8 mouse cellular contexts compared by ENCODE assay signal in the genomic region with DNA sequence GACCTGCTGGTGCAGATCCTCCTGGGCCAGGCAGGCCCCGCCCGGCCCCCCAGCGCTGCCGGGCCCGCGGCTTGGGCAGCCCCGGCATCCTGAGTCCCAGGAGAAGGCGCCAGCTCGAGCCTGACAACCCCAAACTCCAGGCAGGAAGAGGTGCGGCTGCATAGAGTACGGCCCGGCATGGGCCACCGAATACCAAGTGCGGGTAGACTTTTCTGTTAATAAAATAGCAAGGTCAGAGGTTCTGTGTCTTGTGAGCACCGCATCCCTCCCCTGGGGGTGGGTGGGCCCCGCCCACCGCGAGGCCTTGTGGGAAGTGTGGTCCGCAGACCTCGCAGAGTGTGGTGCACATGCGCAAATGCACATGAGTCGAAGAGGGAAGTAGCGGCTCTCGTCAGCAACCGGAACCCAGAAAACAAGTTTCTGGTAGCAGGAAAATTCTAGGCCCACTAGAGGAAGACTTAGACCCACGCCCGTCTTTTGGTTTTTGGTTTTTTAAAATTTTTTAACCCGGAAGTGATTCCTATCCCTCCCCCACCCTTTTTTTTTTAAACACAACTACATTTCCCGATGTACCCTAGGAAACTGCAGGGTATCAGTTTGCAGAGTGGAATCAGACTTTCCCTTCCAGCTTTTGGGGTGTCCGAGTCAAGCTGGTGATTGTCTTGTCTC. TPM values are rescaled to one million over a fixed set of nuclear protein-coding genes. Genes with fewer than 3 reads are reported as not detected.
DNase-seq lines count a peak whose midpoint lies in the region; ATAC-seq and TF ChIP-seq lines count a peak whose summit lies in the region.

No protein-coding gene starts in this region.

- TF ChIP-seq CTCF in cortical plate, adult 2 months (IDR thresholded peaks at IDR 0.05; ENCODE audit: extremely low read depth, insufficient read depth, low read length): no peak

- peaks cover 5% of the 10 kb centered on the region for H3K4me1 ChIP-seq in cortical plate, adult 2 months (ENCODE audit: control insufficient read depth, insufficient read depth, low read length)

- peak; percentile 95 for ATAC-seq in activated CD4-positive, CD25-positive, alpha-beta regulatory T cell, adult 4 months
- ATAC-seq in megakaryocyte progenitor cell, adult 5-6 weeks (replicated peaks; ENCODE audit: poor library complexity): peak; percentile 99

- peak overlapping the region; percentile 52 for H3K27ac ChIP-seq in cortical plate, adult 2 months (ENCODE audit: insufficient read depth, low read length)

- peak; percentile 93 for DNase-seq in gastrocnemius, postnatal 10 days
- DNase-seq in induced T-regulatory cell, adult 2 months (ENCODE audit: low read depth): peak; percentile 98
- DNase-seq in left cerebral cortex, adult 9 months (ENCODE audit: low spot score in 2 of 2): peak; percentile 84 to 93
- DNase-seq in right cerebral cortex, postnatal 14 days: peak; percentile 88
- DNase-seq in urinary bladder, postnatal 36 days (ENCODE audit: low spot score in 2 of 2): peak; percentile 87 to 94

- TF ChIP-seq POLR2A in cortical plate, adult 2 months (IDR thresholded peaks at IDR 0.05; ENCODE audit: extremely low read depth, insufficient read depth, low read length): peak; percentile 74

- H3K4me3 ChIP-seq in cortical plate, adult 2 months (ENCODE audit: insufficient read depth, low read length): peak overlapping the region; percentile 67

RNA-seq across cellular contexts. Expression of gene 1700067K01Rik, which starts 3.4 kb away (rescaled TPM):
- under 1 TPM in 1 of 2 experiments, not detected in 1; 0.95 TPM for polyA plus RNA-seq in activated CD4-positive, CD25-positive, alpha-beta regulatory T cell, adult 4 months (2017; shearing (Covaris generic))
- 0.13 and 0.21 TPM in 2 replicates for polyA plus RNA-seq in cortical plate, adult 2 months (2012; rRNA removed)
- total RNA-seq in gastrocnemius, postnatal 10 days (2021): under 1 TPM in 1 of 2 experiments, not detected in 1; 0.47 TPM
- 0.67 TPM in 1 of 2 replicates, not detected in the other for total RNA-seq in megakaryocyte progenitor cell, adult 5-6 weeks (2015)
- total RNA-seq in megakaryocyte progenitor cell, adult 5-6 weeks (2017): 0.37 and 2.0 TPM in 2 replicates

RNA-seq across cellular contexts. Expression of gene Samd1, which starts 7.2 kb away (rescaled TPM):
- polyA plus RNA-seq in activated CD4-positive, CD25-positive, alpha-beta regulatory T cell, adult 4 months (2017; shearing (Covaris generic)): 1 to 10 TPM; 5.5 to 5.9 TPM
- 42.4 and 48.4 TPM in 2 replicates for polyA plus RNA-seq in cortical plate, adult 2 months (2012; rRNA removed)
- 10 to 100 TPM; 24.8 to 30.3 TPM for total RNA-seq in gastrocnemius, postnatal 10 days (2021)
- 54.3 and 64.6 TPM in 2 replicates for total RNA-seq in megakaryocyte progenitor cell, adult 5-6 weeks (2015)
- 45.7 and 57.0 TPM in 2 replicates for total RNA-seq in megakaryocyte progenitor cell, adult 5-6 weeks (2017)

RNA-seq across cellular contexts. Expression of gene 2210011C24Rik, which starts 7.3 kb away (rescaled TPM):
- polyA plus RNA-seq in activated CD4-positive, CD25-positive, alpha-beta regulatory T cell, adult 4 months (2017; shearing (Covaris generic)): 1 to 10 TPM in 1 of 2 experiments, under 1 TPM in 1; 0.83 to 1.1 TPM
- 0.87 and 1.4 TPM in 2 replicates for polyA plus RNA-seq in cortical plate, adult 2 months (2012; rRNA removed)
- 1 to 10 TPM; 1.7 to 2.0 TPM for total RNA-seq in gastrocnemius, postnatal 10 days (2021)
- total RNA-seq in megakaryocyte progenitor cell, adult 5-6 weeks (2015): not detected in 2 replicates
- total RNA-seq in megakaryocyte progenitor cell, adult 5-6 weeks (2017): not detected in 2 replicates

RNA-seq across cellular contexts. Expression of gene Palm3, which starts 16.6 kb away (rescaled TPM):
- 1 to 10 TPM; 1.1 to 2.4 TPM for polyA plus RNA-seq in activated CD4-positive, CD25-positive, alpha-beta regulatory T cell, adult 4 months (2017; shearing (Covaris generic))
- 2.4 and 2.5 TPM in 2 replicates for polyA plus RNA-seq in cortical plate, adult 2 months (2012; rRNA removed)
- 1 to 10 TPM in 1 of 2 experiments, under 1 TPM in 1; 0.99 to 1.1 TPM for total RNA-seq in gastrocnemius, postnatal 10 days (2021)
- not detected in 2 replicates for total RNA-seq in megakaryocyte progenitor cell, adult 5-6 weeks (2015)
- total RNA-seq in megakaryocyte progenitor cell, adult 5-6 weeks (2017): not detected in 2 replicates

RNA-seq across cellular contexts. Expression of gene Prkaca, which starts 31.9 kb away (rescaled TPM):
- 10 to 100 TPM; 18.9 to 22.0 TPM for polyA plus RNA-seq in activated CD4-positive, CD25-positive, alpha-beta regulatory T cell, adult 4 months (2017; shearing (Covaris generic))
- polyA plus RNA-seq in cortical plate, adult 2 months (2012; rRNA removed): 181 and 183 TPM in 2 replicates
- total RNA-seq in gastrocnemius, postnatal 10 days (2021): 100 to 1,000 TPM; 490 to 518 TPM
- 23.8 and 24.8 TPM in 2 replicates for total RNA-seq in megakaryocyte progenitor cell, adult 5-6 weeks (2015)
- 22.4 and 24.0 TPM in 2 replicates for total RNA-seq in megakaryocyte progenitor cell, adult 5-6 weeks (2017)

Comparison
In these comparisons a context has a peak if more than half of its experiments do, and no peak if none do; other contexts are left out.
1. Peak in every context shown above with its lines: DNase-seq, ATAC-seq, H3K4me3 ChIP-seq and H3K27ac ChIP-seq.